Mouse (Mus musculus): ENCODE data around the gene Fos.

Fos gene

DNA sequence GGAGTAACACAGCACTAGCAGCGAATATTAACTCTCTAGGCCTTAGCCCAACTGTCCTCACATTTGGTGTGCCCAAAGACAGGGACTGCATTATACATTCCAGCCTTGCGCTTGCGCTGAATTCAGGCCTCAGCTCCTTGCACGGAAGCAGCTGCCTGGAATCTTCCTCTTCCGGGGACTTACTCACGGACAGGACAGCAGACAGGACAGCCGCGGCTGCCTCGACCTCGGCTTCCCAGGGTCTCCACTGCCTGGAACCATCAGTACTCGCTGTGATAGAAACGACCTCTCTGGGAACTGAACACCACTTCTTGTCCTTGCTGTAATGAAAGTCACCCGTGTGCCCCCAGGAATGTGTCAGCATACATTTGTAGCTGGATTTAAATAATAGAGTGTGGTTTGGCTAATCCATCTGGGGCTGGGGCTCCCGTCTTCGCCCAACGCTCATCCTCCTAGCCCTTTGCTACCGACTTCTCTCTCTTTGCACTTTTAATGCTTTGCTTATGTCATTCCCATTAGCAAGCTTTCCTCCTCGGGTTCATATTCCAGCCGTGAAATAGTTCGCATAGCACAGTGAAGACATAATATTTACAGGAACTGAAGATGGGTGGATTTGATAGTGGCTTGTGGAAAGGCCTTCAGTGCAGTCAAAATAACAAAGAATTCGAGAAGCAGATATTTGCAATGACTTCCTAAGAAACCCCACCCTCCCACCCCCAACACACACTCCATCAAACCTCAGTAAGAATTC lies 11.6 kb upstream of the Fos start:
- DNase-seq (ENCODE audit: low read depth), result no peak

GRCm38 (mm10) chr12:85462802-85463201 lies 10.9 kb upstream of the Fos start:
- no peak for DNase-seq (ENCODE audit: low read depth)

- peak; percentile 53 for DNase-seq (ENCODE audit: low read depth)
Measured at GRCm38 (mm10) chr12:85464431-85464830, 9.3 kb upstream of the Fos start.

DNA sequence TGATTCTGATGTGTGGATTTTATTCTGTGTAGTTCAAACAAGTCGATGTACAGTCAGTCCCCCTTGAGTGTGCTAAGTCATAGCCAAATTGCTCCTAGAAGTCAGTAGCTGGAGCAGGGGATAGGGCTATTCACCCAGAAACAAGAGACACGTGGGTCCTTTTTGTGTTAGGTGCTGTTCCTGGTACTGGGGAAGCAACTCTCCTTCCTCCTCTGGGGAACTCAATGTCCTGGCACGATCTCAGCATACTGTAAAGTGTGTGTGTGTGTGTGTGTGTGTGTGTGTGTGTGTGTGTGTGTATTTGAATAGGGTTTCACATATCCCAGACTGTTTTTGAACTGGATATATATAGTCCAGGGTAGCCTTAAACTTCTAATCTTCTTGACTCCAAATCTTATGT lies 8.8 kb upstream of the Fos start:
- peak; percentile 28 for DNase-seq (ENCODE audit: low read depth)

DNA sequence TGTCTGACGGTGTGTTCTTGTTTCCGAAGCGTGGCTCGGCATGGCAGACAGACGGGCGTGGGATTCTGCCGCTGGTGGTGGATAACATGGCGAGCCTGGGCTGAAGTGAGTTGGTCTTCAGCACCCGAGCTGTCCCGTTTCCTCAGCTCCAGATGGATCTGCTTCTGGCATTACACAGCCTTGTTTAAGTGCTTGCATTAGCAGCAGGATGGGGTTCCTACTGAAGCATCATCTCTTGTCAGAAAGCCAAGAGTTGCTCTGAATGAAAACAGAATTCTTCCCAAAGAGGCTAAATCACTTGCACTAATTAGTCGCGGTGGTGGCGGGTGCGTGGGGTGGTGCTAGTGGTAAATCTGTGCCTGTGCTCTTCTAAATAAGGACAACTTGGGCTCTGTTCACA lies 5.8 kb upstream of the Fos start:
- no peak for DNase-seq (ENCODE audit: low read depth)

DNA sequence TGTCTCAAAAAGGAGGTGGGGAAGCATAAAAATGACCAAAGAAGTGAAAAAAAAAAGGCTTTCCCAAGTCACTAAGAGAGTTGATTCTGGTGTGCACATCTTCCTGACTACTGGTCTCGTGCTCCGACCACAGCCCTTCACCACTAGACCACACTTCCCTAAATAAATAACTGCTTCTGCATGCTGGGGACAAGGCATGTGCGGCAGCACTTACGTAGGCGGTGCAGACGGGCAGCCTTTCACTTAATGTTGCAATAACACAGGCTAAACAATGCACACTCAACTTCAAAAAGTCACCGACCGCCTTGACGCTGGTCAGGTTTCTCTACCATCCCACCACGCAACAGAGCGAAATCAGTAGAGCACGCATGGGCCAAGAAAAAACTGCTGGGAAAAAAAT lies 5.0 kb upstream of the Fos start:
- peak; percentile 96 for DNase-seq (ENCODE audit: low read depth)

- no peak for DNase-seq (ENCODE audit: low read depth)
Measured at GRCm38 (mm10) chr12:85471920-85472655, 1.6 kb upstream of the Fos start.

- DNase-seq (ENCODE audit: low read depth), result no peak
Measured at GRCm38 (mm10) chr12:85472656-85473410, 857 bp upstream of the Fos start.

- peak; percentile 65 for DNase-seq (ENCODE audit: low read depth)
Measured at GRCm38 (mm10) chr12:85474298-85475231, 875 bp downstream of the Fos start.

DNA sequence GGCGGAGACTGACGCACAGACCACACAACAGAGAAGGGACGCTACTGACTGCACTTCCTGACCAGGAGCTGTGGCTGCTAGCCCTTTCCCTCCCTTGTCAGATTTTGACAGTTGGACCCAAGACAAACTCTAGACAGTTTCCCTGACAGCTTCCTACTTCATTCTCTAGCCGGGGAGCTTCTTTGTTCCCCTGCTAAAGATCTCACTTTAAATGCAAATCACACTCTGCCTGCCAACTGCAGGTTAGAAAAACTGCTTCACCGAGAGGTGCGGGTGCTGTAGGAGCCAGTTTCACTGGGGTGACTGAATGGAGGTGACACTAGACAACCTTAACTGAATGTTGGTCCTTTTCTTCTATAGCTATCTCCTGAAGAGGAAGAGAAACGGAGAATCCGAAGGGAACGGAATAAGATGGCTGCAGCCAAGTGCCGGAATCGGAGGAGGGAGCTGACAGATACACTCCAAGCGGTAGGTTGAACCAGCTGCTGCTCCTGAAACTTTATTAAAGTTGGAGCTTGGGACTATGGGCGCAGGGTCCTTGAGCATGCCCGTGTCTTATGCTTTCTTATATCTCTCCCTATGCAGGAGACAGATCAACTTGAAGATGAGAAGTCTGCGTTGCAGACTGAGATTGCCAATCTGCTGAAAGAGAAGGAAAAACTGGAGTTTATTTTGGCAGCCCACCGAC lies 1.7 kb downstream of the Fos start:
- peak; percentile 47 for DNase-seq (ENCODE audit: low read depth)

DNA sequence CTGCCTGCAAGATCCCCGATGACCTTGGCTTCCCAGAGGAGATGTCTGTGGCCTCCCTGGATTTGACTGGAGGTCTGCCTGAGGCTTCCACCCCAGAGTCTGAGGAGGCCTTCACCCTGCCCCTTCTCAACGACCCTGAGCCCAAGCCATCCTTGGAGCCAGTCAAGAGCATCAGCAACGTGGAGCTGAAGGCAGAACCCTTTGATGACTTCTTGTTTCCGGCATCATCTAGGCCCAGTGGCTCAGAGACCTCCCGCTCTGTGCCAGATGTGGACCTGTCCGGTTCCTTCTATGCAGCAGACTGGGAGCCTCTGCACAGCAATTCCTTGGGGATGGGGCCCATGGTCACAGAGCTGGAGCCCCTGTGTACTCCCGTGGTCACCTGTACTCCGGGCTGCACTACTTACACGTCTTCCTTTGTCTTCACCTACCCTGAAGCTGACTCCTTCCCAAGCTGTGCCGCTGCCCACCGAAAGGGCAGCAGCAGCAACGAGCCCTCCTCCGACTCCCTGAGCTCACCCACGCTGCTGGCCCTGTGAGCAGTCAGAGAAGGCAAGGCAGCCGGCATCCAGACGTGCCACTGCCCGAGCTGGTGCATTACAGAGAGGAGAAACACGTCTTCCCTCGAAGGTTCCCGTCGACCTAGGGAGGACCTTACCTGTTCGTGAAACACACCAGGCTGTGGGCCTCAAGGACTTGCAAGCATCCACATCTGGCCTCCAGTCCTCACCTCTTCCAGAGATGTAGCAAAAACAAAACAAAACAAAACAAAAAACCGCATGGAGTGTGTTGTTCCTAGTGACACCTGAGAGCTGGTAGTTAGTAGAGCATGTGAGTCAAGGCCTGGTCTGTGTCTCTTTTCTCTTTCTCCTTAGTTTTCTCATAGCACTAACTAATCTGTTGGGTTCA lies 2.5 kb downstream of the Fos start:
- DNase-seq (ENCODE audit: low read depth), result no peak

- no peak for DNase-seq (ENCODE audit: low read depth)
Measured at GRCm38 (mm10) chr12:85477219-85477618, 3.5 kb downstream of the Fos start.

- no peak for DNase-seq (ENCODE audit: low read depth)
Measured at GRCm38 (mm10) chr12:85477804-85478203, 4.1 kb downstream of the Fos start.

DNA sequence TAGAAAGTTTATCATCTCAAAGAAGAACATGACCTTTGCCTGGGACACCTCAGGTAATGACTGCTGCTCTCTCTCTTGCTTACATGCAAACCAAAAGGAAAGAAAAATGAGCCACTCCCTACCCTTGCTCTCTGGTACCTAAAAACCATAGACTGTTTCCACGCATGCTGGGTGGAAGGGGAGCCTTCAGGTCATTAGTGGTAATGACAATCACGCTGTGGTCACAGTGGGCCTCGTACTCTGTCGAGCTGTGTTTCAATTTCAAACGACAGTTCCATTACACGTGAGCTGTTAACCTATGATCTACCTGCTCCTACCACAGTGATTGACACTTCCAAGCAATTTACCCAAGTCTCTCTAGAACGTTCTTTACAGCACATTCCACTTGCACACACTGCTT lies 5.0 kb downstream of the Fos start:
- no peak for DNase-seq (ENCODE audit: low read depth)

DNA sequence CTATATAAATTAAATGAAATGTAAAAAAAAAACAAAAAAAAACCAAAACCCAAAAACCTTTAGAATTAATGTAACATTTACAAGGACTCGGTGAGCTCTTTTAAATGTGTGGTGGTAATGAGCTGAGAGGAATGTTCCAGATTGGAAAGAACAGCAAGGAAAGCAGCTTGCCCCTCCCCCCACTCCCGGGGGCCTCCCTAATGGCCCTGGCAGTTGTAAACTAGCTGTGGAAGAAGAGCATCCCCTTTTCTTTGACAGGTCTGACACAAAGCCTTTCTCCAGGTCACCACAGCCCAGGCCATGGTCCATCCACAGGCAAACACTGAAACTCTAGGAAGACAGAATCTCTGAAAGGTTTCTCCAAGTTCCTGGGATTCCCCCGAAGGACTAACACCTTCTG lies 5.5 kb downstream of the Fos start:
- DNase-seq (ENCODE audit: low read depth), result no peak

- DNase-seq (ENCODE audit: low read depth), result peak; percentile 58
Measured at GRCm38 (mm10) chr12:85483155-85483554, 9.5 kb downstream of the Fos start.

DNA sequence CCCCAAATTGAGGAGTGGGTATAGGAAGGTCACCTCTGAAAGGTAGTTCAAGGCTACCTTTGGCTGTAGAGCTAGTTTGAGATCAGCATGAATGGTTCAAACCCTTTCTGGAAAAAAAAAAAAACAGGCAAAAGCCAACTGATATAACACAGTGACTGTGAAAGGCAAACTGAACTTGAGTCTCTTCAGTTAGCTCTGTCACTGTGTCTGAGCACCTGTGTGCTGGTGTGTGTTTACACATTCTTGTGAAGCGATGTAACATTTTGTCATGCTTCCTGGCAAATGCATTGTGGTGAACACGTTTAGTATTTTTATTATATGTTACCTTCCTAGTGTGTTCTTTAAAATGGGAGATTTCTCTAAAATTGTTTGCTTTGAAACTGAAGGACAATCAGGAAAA lies 11.0 kb downstream of the Fos start:
- no peak for DNase-seq (ENCODE audit: low read depth)

- peak; percentile 91 for DNase-seq (ENCODE audit: low read depth)
Measured at GRCm38 (mm10) chr12:85485890-85486765, 12.4 kb downstream of the Fos start.

DNA sequence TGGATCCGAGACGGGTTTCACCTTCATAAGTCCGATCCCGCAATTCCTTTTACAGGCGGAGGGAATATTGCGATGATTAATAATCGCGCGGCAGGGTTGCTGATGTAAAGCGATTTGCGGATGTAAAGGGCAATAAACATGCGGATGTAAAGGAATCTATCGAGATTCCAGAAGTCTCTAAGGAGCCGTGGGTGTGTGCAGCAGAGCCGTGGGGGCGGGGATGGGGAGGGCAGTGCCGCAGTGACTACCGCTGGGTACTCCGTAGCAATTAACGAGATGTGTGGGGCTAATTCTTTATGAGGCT lies 13.0 kb downstream of the Fos start:
- peak; percentile 46 for DNase-seq (ENCODE audit: low read depth)

All from 416B (cell line).